Mouse (Mus musculus): Measurements from ENCODE around the gene Gpr179. TPM values are rescaled to one million over a fixed set of nuclear protein-coding genes. Genes with fewer than 3 reads are reported as not detected.

The Gpr179 gene
- polyA plus RNA-seq, 1 experiment from 2014 or later: 0.19 TPM

DNA sequence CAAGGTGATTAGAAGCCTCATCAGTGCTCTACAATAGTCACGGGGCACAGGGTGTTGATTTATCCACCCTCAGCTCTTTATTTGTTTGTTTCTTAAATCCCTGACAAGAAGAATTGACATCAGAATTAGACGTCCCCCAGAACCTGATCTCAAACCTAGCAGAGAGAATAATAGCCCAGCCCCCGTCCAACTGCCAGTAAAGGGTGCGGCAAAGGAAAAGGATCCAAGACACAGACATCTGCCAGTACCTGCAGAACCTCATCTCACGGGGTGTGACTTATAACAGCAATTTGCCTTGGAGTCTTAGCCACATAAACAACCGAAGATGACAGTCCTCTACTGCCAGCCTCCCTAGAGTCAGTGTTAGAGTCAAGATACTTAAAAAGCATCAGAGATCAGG is 64.9 kb downstream of the Gpr179 start:
- no peaks in the 10 kb centered on the region for H3K4me1 ChIP-seq (replicated peaks; ENCODE audit: control insufficient read depth, insufficient read depth, low read length)
- no peak for ATAC-seq
- H3K27me3 ChIP-seq (replicated peaks; ENCODE audit: control insufficient read depth, insufficient read depth, low read length): no peaks in the 10 kb centered on the region
- no peaks in the 10 kb centered on the region for H3K9me3 ChIP-seq (ENCODE audit: control insufficient read depth, low read length)
- H3K9ac ChIP-seq (replicated peaks; ENCODE audit: low read depth, low read length): no peak overlapping the region
- WGBS: 43% methylated on average over 6 of the region's 6 CpGs
- no peaks in the 10 kb centered on the region for H3K36me3 ChIP-seq (ENCODE audit: control insufficient read depth, insufficient read depth)
- H3K4me3 ChIP-seq (replicated peaks; ENCODE audit: low read length): no peak overlapping the region
- H3K27ac ChIP-seq (ENCODE audit: low read length): no peak overlapping the region
- no peak overlapping the region for H3K4me2 ChIP-seq (ENCODE audit: low read length)

DNA sequence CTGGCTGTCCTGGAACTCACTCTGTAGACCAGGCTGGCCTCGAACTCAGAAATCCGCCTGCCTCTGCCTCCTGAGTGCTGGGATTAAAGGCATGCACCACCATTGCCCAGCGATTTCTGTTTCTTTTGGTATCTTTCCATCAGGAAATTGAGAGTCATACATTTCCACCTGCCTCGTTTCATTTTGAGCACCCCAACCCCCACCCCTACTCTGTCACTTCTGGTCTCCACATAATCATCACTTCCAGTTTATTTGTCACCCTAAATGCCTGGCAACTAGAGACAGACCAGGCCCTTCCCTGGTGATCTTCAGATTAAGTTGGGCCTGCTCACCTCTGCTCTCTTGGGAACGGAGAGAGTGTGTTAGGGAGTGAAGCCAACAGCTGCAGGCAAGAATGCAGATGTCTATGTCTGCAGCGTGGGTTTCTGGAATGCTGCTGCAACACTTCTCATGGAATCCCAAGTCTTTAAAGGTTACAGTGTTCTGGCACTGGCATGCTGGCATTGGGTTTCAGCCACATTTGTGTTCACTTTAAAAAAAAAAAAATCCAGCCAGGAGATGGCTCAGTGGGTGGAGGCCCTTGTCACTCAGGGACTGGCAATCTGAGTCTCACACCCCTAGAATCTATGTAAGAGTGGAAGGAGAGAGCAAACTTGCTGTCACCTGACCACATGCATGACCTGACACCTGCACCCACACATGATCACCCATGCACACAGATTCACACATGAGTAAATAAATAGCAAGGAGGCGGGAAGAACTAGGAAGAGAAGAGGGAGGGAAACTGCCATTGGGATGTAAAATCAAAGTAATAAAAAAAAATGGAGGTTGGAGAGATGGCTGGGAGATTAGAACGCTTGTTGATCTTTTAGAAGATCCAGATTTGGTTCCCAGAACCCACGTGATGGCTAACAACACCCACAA is 65.8 kb downstream of the Gpr179 start:
- no peaks in the 10 kb centered on the region for H3K4me1 ChIP-seq (replicated peaks; ENCODE audit: control insufficient read depth, insufficient read depth, low read length)
- H3K27me3 ChIP-seq (replicated peaks; ENCODE audit: control insufficient read depth, insufficient read depth, low read length): no peaks in the 10 kb centered on the region
- H3K4me3 ChIP-seq (replicated peaks; ENCODE audit: low read length): no peak overlapping the region
- whole genome bisulfite sequencing: 78% methylated on average over 9 of the region's 9 CpGs
- H3K9me3 ChIP-seq (ENCODE audit: control insufficient read depth, low read length): no peaks in the 10 kb centered on the region
- H3K4me2 ChIP-seq (ENCODE audit: low read length): no peak overlapping the region
- H3K36me3 ChIP-seq (ENCODE audit: control insufficient read depth, insufficient read depth): no peaks in the 10 kb centered on the region
- H3K27ac ChIP-seq (ENCODE audit: low read length): no peak overlapping the region
- H3K9ac ChIP-seq (replicated peaks; ENCODE audit: low read depth, low read length): no peak overlapping the region
- no peak for ATAC-seq

DNA sequence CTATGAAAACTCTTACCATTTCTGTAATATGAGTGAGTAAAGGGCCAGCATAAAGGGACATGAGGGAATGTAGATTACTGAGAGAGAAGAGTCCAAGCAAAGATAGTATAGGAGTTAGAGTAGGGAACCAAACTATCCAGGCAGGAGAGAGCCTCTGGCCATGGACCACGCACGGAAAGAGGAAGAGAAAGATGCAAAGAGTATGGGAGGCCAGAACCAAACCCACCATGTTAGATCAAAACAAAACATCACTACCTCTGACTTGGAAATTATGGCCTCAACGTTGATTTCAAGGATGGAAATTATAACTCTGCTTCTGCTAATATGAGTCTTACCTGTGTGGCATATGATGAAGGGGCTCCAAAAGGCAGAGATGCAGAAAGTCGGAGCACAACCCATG is 67.0 kb downstream of the Gpr179 start:
- ATAC-seq: no peak
- H3K27me3 ChIP-seq (replicated peaks; ENCODE audit: control insufficient read depth, insufficient read depth, low read length): no peaks in the 10 kb centered on the region
- H3K27ac ChIP-seq (ENCODE audit: low read length): no peak overlapping the region
- no peaks in the 10 kb centered on the region for H3K9me3 ChIP-seq (ENCODE audit: control insufficient read depth, low read length)
- WGBS: 81% methylated on average over 4 of the region's 4 CpGs
- no peak overlapping the region for H3K9ac ChIP-seq (replicated peaks; ENCODE audit: low read depth, low read length)
- no peaks in the 10 kb centered on the region for H3K4me1 ChIP-seq (replicated peaks; ENCODE audit: control insufficient read depth, insufficient read depth, low read length)
- H3K36me3 ChIP-seq (ENCODE audit: control insufficient read depth, insufficient read depth): no peaks in the 10 kb centered on the region
- H3K4me2 ChIP-seq (ENCODE audit: low read length): no peak overlapping the region
- no peak overlapping the region for H3K4me3 ChIP-seq (replicated peaks; ENCODE audit: low read length)

DNA sequence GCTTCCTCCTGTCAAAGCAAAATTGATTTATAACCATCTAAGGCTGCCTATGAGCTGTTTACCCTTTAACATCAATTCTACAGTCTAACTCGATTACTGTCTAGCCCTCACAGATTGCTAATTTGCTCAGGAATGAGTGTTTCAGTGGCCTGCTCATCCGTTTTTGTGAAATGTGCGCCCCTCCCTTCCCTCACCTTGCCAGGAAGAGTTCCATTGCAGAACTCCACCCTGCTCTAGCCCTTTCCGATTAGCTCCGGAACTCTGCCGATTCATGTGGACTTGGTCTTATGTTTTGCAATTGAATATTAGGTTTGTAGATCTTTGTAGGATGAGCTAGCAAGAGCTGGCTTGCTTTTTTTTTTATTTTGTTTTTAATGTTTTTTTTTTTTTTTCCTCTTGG is 69.7 kb downstream of the Gpr179 start:
- Histone ChIP-seq H3K4me2 (ENCODE audit: low read length) (no peak overlapping the region), H3K9ac (replicated peaks; ENCODE audit: low read depth, low read length) (no peak overlapping the region), H3K4me1 (replicated peaks; ENCODE audit: control insufficient read depth, insufficient read depth, low read length) (peaks cover 15% of the 10 kb centered on the region), H3K36me3 (ENCODE audit: control insufficient read depth, insufficient read depth) (no peaks in the 10 kb centered on the region), H3K27ac (ENCODE audit: low read length) (no peak overlapping the region), H3K27me3 (replicated peaks; ENCODE audit: control insufficient read depth, insufficient read depth, low read length) (no peaks in the 10 kb centered on the region), H3K9me3 (ENCODE audit: control insufficient read depth, low read length) (no peaks in the 10 kb centered on the region), H3K4me3 (replicated peaks; ENCODE audit: low read length) (no peak overlapping the region)
- WGBS: 86% methylated on average over 6 of the region's 6 CpGs
- no peak for ATAC-seq

Other genes with a start within 250 kb of the Gpr179 start
- 0.35 and 0.38 TPM in 2 replicates for gene Tbx21, start 236.7 kb downstream of the Gpr179 start, polyA plus RNA-seq (2015; fragmentation: Nextera tagmentation; extraction: Ambion mirVana)
- 5.7 and 6.0 TPM in 2 replicates for gene Tbkbp1, start 200.6 kb downstream of the Gpr179 start, polyA plus RNA-seq (2015; fragmentation: Nextera tagmentation; extraction: Ambion mirVana)
- gene Kpnb1, start 164.2 kb downstream of the Gpr179 start, polyA plus RNA-seq (2015; fragmentation: Nextera tagmentation; extraction: Ambion mirVana): 39.0 and 40.6 TPM in 2 replicates
- gene Npepps, start 71.4 kb downstream of the Gpr179 start, polyA plus RNA-seq (2015; fragmentation: Nextera tagmentation; extraction: Ambion mirVana): 140 and 157 TPM in 2 replicates
- 40.2 and 42.0 TPM in 2 replicates for gene Mrpl45, start 36.4 kb downstream of the Gpr179 start, polyA plus RNA-seq (2015; fragmentation: Nextera tagmentation; extraction: Ambion mirVana)
- 10.7 and 11.5 TPM in 2 replicates for gene Socs7, start 10.5 kb upstream of the Gpr179 start, polyA plus RNA-seq (2015; fragmentation: Nextera tagmentation; extraction: Ambion mirVana)
- gene Arhgap23, start 63.5 kb upstream of the Gpr179 start, polyA plus RNA-seq (2015; fragmentation: Nextera tagmentation; extraction: Ambion mirVana): 6.9 and 7.5 TPM in 2 replicates
- gene 4933428G20Rik, start 148.3 kb upstream of the Gpr179 start, polyA plus RNA-seq (2015; fragmentation: Nextera tagmentation; extraction: Ambion mirVana): 0.29 and 1.2 TPM in 2 replicates
- gene Srcin1, start 224.1 kb upstream of the Gpr179 start, polyA plus RNA-seq (2015; fragmentation: Nextera tagmentation; extraction: Ambion mirVana): 7.0 and 9.9 TPM in 2 replicates